Mouse (Mus musculus) retina, postnatal 1 day (tissue): ENCODE data around the gene Gm10972.
"Not testable (repeated sequence)": the region's sequence is repeated elsewhere in the genome, so short reads cannot be mapped to it uniquely, and the experiment has no call there.

Experiments
- DNase-seq: peaks from one replicate; pipeline ENCODE4 v3.0.0-alpha.2; 2012

Gene Gm10972

DNA sequence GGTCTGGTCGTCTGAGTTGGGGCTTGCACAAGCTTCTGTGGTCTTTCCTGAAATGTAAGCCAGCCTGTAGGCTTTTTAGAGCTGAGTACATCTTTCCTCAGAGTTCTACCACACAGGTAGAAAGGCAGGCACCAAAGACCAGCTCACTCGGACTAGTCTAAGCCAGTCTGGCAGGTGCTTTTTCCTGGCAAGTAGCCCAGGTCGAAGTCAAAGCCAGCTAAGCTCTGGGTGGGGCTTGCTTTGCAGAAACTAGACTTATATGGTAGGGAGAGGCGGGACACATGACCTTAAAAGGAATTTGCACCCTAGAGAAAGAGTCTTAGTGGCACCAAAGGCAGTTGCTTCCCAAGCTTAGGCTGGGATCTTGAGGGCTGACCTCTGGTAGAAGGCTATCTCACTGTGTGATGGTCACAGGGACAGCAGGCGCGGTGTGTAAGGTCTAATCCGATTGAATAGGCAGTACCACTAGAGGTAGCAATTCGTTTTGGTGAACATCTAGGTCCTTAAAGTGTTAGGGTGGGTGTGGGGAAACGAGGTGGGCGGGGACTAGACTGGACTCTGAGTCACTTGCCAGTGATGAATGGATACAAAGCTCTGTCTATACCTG is 16.3 kb downstream of the Gm10972 start:
- peak; percentile 57 for DNase-seq

DNA sequence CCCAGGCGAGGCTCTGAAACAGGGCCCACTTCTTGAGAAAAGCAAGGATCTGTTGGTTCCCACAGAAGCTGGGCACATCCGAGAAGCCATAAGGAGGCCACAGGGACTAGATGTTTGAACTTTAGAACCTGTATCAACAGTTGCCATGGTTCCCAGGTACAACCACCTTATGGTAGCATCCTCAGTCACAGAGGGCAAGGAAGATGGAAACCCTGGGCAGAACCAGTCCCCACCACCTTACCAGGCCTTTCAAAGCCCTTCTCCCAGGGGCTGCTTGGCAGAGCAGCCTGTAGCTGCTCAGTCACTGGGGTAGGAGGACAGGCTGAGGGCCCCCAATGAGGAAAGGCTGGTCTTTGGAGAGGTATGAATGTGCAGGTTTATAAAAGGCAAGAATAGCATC is 17.9 kb downstream of the Gm10972 start:
- not testable (repeated sequence) for DNase-seq

DNA sequence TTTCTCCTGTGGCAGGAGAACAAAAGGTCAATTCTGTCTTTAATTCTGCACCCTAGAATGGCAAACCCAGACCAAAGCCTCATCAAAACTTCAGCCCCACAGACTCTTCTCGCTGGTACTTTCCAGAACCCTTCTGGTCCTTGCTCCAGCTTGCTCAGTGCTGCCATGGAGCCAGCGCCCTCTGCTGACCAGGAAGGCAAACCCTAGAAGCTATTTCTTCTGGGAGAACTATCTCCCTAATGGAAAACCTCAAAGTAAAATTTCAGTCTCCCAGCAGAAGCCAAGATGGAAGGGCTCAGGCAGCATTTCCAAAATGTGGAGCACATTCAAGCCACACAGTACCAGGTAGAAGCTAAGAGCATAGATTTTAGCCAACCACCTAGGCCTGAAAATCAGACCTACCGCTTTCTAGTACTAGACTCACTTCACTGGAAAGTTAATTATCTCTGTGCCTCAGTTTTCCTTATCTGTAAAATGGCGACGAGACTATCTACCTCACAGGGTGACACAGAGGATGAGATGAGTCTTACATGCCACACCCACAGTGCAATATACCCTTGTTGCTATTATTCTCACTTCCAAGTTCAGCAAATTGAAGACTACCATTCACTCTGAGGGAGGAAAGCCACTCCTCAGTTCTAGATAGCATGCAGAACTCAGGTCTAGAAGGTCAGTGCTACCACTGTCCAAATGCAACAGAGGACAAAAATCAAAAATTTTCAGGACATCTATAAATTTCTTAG is 22.3 kb downstream of the Gm10972 start:
- DNase-seq = not testable (repeated sequence)

DNA sequence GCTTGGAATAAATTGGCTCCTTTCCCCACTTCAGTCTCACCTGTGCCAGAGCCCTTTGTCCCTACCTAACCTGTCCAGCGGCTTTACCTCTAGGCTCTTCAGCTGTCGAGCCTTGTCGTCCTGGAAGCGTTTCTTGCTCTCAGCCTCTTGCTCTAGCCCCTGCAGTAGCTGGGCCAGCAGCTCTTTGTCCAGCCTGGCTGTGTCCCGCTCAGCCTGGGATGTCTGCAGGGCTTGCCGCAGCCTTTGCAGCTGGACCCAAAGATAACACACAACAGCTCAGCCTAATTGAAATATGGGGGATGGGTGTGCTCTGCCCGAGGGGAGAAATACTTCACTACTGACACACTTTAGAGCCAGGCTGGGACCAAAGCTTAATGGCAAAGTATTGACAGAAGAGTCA is 23.0 kb downstream of the Gm10972 start:
- DNase-seq = not testable (repeated sequence)

DNA sequence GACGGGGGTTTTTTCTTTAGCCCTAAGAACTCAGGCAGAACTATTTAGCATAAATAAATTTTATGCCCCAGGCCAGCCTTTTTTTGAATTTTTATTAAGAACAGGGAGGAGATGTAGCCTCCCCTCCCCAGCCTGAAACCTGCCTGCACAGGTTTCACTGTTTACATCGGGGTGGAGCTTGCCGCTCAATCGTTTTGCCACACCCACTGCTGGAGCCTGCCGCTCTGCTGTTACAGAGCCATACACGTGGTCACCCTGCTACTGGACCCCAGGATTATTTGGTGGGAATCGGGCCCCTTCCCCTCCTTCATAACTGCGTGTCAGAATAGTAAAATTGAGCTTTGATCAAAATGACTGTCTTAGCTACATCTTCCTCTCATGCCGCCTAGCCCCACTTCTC is 32.2 kb downstream of the Gm10972 start:
- DNase-seq = not testable (repeated sequence)

DNA sequence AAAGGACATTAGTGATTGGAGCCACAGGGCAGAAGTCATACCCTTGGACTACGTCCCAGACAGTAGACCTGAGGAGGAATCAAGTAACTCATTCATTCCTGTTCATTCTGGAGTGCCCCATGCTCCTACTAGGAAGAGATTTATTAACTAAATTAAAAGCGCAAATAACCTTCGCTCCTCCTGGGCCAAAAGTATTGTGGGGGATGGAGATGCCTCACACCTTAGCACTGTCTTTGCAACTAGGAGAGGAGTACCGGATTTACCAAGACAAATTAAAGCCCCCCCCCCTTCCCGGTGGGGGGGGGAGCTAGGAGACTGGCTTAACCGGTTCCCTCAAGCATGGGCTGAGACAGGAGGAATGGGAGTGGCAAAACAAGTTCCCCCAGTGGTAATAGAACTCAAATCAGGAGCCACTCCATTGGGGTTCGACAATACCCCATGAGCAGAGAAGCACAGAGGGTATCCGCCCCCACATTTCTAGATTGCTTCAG is 36.5 kb downstream of the Gm10972 start:
- no peak for DNase-seq

DNA sequence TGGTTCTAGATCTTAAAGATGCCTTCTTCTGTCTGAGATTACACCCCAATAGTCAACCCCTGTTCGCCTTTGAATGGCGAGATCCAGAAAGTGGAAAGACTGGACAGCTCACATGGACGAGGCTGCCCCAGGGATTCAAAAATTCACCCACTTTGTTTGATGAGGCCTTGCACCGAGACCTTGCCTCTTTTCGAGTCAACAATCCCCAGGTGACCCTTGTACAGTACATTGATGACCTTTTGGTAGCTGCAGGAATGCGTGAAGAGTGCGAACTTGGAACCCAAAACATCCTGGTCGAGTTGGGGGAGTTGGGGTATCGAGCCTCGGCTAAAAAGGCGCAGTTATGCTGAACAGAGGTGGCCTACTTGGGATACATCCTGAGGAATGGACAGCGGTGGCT is 37.1 kb downstream of the Gm10972 start:
- not testable (repeated sequence) for DNase-seq

DNA sequence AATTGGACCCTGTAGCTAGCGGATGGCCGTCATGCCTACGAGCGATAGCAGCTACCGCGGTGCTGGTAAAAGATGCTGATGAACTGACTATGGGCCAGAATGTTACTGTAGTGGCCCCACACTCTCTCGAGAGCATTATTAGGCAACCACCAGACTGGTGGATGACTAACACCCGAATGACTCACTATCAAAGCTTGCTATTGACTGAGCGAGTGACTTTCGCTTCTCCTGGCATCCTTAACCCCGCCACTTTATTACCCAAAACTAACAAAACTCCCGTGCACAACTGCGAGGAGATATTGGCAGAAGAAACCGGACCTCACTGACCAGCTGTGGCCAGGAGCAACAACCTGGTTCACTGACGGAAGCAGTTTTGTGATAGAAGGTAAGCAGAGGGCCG is 37.9 kb downstream of the Gm10972 start:
- DNase-seq = no peak

DNA sequence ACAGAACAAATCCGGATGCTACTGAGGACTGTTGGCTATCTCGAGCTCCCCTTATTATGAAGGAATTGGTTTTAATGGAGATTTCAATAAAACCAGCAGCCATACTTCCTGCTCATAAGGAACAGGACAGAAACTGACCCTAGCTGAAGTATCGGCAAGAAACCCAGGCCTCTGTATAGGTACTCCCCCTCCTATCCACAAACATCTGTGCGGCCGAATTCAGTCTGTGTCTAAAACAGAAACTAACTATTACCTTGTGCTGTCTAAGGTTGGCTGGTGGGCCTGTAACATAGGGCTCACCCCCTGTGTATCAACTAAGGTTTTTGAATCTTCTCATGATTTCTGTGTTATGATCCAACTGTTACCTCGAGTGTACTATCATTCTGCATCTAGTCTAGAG is 40.7 kb downstream of the Gm10972 start:
- DNase-seq = no peak

DNA sequence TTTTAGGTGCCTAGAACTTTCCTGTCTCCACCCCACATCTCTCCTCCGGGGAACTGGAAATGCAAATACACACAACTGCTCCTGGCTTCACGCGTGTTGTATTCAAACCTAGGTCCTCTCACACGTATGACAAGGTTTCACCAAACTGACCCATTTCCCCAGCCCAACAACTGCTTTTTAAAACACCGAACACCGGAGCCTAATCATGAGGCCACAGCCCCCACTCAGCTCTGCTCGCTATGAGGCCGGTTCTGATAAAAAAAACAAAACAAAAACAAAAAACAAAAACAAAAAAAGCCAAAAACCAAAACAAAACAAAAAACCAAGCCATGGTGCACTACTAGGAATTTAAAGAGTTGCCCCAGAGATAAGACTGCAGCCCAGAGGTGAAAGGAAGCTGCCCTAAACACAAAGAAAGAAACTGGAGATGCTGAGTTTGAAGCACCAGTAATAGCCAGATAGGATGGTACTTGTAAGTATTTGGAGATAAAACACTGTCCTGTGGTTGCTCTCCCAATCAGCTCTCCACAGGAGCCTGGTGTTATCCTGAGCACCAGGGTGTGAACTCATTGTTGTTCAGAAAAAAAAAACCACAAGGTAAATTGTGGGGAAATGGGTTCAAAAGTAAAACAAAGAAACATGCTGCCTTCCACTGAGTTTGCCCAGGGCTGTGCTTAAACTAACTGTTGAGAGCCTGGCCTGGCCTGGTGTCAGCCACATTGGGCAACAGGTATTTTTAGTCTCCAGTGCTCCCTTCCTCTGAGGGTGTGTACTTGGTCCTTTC is 43.3 kb downstream of the Gm10972 start:
- not testable (repeated sequence) for DNase-seq

DNA sequence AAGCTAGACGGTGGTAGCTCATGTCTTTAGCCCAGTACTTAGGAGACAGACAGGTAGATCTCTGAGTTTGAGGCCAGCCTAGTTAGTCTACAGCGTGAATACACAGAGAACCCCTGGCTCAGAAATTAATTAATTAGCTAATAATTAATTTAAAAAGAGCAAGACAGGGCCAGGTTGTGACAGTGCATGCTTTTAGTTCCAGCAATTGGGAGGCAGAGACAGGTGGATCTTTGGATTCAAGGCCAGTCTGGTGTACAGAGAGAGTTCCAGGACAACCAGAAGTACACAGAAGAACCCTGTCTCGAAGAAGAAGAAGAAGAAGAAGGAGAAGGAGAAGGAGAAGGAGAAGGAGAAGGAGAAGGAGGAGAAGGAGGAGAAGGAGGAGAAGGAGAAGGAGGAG is 45.8 kb downstream of the Gm10972 start:
- DNase-seq = not testable (repeated sequence)

DNA sequence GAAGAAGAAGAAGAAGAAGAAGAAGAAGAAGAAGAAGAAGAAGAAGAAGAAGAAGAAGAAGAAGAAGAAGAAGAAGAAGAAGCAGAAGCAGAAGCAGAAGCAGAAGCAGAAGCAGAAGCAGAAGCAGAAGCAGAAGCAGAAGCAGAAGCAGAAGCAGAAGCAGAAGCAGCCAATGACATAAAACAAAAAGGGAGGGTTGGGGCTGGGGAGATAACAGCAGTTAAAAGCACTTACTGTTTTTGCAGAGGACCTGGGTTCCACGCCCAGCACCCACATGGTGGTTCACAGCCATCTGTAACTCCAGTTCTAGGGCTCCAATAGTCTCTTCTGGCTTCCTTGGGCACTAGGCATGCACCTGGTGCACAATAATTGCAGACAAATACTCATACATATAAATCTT is 46.3 kb downstream of the Gm10972 start:
- DNase-seq = not testable (repeated sequence)

DNA sequence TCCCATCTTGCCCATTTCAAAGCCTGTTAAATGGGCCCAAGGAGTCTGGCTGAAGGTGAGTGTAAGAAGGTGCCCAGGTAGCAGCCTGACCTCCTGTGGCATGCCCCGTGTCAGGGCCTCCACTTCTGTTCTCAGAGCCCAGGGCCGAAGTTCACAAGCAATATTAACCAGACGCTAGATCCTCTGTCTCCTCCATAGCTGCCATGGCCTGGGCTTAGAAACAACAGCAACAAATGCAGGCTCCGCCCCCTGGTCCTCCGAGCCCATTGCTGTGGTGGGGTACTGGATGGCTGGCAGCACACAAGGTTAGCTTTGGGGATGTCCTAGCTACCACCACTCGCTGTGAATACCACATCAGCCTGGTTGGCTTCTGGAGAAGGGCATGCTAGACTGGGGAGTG is 47.2 kb downstream of the Gm10972 start:
- DNase-seq = not testable (repeated sequence)

DNA sequence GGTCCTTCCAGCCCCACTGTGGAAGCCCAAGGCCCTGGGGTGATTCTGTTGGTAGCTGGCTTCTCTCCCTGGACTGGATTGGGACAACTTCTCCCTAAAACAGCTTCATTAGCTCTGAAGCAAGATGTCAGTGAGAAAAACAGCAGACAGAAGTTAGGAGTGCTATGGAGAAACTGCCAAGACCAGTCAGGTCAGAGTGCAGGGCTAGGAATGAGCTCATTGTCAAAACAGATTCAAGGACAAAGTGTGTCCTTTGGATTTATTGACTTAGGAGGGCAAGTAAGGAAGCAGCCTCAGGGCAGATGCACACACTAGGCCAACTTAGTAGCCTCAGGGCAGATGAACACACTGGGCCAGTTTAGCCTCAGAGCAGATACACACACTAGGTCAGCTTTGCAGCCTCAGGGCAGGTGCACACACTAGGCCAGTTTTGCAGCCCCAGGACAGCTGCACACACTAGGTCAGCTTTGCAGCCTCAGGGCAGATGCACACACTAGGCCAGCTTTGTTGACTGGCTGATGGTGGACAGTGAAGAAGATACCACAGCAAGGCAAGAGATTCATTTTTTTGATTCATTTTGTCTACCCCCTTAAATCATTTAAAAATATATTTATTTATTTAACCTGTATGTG is 47.8 kb downstream of the Gm10972 start:
- no peak for DNase-seq

DNA sequence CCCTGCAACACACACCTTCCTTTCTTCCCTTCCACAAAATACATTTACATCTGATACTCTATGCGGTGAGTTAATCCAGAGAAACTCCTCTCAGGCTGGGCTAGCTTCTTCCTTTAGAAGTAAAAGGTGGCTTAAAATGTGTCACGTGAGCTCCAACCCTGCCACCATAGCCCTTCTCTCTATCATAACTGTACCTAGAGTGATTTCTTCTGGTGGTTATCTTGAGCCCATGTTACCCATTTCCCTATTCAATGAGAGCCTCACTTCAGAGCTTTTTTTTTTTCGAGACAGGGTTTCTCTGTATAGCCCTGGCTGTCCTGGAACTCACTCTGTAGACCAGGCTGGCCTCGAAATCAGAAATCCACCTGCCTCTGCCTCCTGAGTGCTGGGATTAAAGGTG is 48.8 kb downstream of the Gm10972 start:
- not testable (repeated sequence) for DNase-seq
